Mouse (Mus musculus): ENCODE data around the gene Pold3. TPM values are rescaled to one million over a fixed set of nuclear protein-coding genes. Genes with fewer than 3 reads are reported as not detected.
"Not testable (repeated sequence)": the region's sequence is repeated elsewhere in the genome, so short reads cannot be mapped to it uniquely, and the experiment has no call there.

Pold3 gene
- polyA plus RNA-seq, 1 experiment from 2014 or later, result 43.1 TPM

GRCm38 (mm10) chr7:100086159-100086755 lies 35.1 kb downstream of the Pold3 start:
- H3K27ac ChIP-seq, result no peak overlapping the region
- no peak overlapping the region for H3K4me2 ChIP-seq (replicated peaks)
- H3K9me3 ChIP-seq (ENCODE audit: control insufficient read depth, low read length), result no peaks in the 10 kb centered on the region
- no peaks in the 10 kb centered on the region for H3K4me1 ChIP-seq (replicated peaks; ENCODE audit: control insufficient read depth, insufficient read depth, low read length)
- no peak overlapping the region for H3K9ac ChIP-seq
- no peaks in the 10 kb centered on the region for H3K27me3 ChIP-seq (ENCODE audit: control insufficient read depth, insufficient read depth, low read length)
- no peak overlapping the region for H3K4me3 ChIP-seq (replicated peaks; ENCODE audit: low read length)
- ATAC-seq (ENCODE audit: low FRiP score) (no peak), DNase-seq (ENCODE audit: low spot score) (no peak)
- WGBS, result 82% methylated on average over 8 of the region's 8 CpGs
- peaks cover 83% of the 10 kb centered on the region for H3K36me3 ChIP-seq (replicated peaks; ENCODE audit: control insufficient read depth, insufficient read depth)

GRCm38 (mm10) chr7:100083812-100084211 lies 37.6 kb downstream of the Pold3 start:
- ATAC-seq (ENCODE audit: low FRiP score), result no peak
- H3K36me3 ChIP-seq (replicated peaks; ENCODE audit: control insufficient read depth, insufficient read depth), result peaks cover 71% of the 10 kb centered on the region
- 87% methylated on average over 6 of the region's 6 CpGs for whole genome bisulfite sequencing

GRCm38 (mm10) chr7:100082836-100083235 lies 38.5 kb downstream of the Pold3 start:
- DNase-seq (ENCODE audit: low spot score) (no peak), ATAC-seq (ENCODE audit: low FRiP score) (no peak)
- WGBS, result 93% methylated on average over 6 of the region's 6 CpGs
- Histone ChIP-seq H3K27ac (no peak overlapping the region), H3K4me3 (replicated peaks; ENCODE audit: low read length) (no peak overlapping the region), H3K9ac (no peak overlapping the region), H3K4me2 (replicated peaks) (no peak overlapping the region), H3K4me1 (replicated peaks; ENCODE audit: control insufficient read depth, insufficient read depth, low read length) (no peaks in the 10 kb centered on the region), H3K9me3 (ENCODE audit: control insufficient read depth, low read length) (no peaks in the 10 kb centered on the region), H3K36me3 (replicated peaks; ENCODE audit: control insufficient read depth, insufficient read depth) (peaks cover 67% of the 10 kb centered on the region), H3K27me3 (ENCODE audit: control insufficient read depth, insufficient read depth, low read length) (no peaks in the 10 kb centered on the region)

More at GRCm38 (mm10) chr7:100083812-100084211, 37.6 kb downstream of the Pold3 start:
- Histone ChIP-seq H3K4me3 (replicated peaks; ENCODE audit: low read length) (no peak overlapping the region), H3K4me1 (replicated peaks; ENCODE audit: control insufficient read depth, insufficient read depth, low read length) (no peaks in the 10 kb centered on the region), H3K27ac (no peak overlapping the region), H3K9ac (no peak overlapping the region), H3K9me3 (ENCODE audit: control insufficient read depth, low read length) (no peaks in the 10 kb centered on the region), H3K27me3 (ENCODE audit: control insufficient read depth, insufficient read depth, low read length) (no peaks in the 10 kb centered on the region), H3K4me2 (replicated peaks) (no peak overlapping the region)
- DNase-seq (ENCODE audit: low spot score), result no peak

GRCm38 (mm10) chr7:100080087-100080781 lies 41.1 kb downstream of the Pold3 start:
- peaks cover 43% of the 10 kb centered on the region for H3K36me3 ChIP-seq (replicated peaks; ENCODE audit: control insufficient read depth, insufficient read depth)
- H3K9me3 ChIP-seq (ENCODE audit: control insufficient read depth, low read length), result no peaks in the 10 kb centered on the region
- DNase-seq (ENCODE audit: low spot score) (no peak), ATAC-seq (ENCODE audit: low FRiP score) (no peak)
- no peak overlapping the region for H3K9ac ChIP-seq
- H3K4me2 ChIP-seq (replicated peaks), result no peak overlapping the region
- no peaks in the 10 kb centered on the region for H3K4me1 ChIP-seq (replicated peaks; ENCODE audit: control insufficient read depth, insufficient read depth, low read length)
- 81% methylated on average over 12 of the region's 12 CpGs for WGBS
- H3K27me3 ChIP-seq (ENCODE audit: control insufficient read depth, insufficient read depth, low read length), result no peaks in the 10 kb centered on the region
- no peak overlapping the region for H3K4me3 ChIP-seq (replicated peaks; ENCODE audit: low read length)
- no peak overlapping the region for H3K27ac ChIP-seq

- Histone ChIP-seq H3K4me3 (replicated peaks; ENCODE audit: low read length) (no peak overlapping the region), H3K27ac (no peak overlapping the region), H3K36me3 (replicated peaks; ENCODE audit: control insufficient read depth, insufficient read depth) (peaks cover 17% of the 10 kb centered on the region), H3K4me2 (replicated peaks) (no peak overlapping the region), H3K9me3 (ENCODE audit: control insufficient read depth, low read length) (no peaks in the 10 kb centered on the region), H3K27me3 (ENCODE audit: control insufficient read depth, insufficient read depth, low read length) (no peaks in the 10 kb centered on the region), H3K9ac (no peak overlapping the region), H3K4me1 (replicated peaks; ENCODE audit: control insufficient read depth, insufficient read depth, low read length) (no peaks in the 10 kb centered on the region)
- WGBS, result 86% methylated on average over 4 of the region's 4 CpGs
- ATAC-seq (ENCODE audit: low FRiP score) (no peak), DNase-seq (ENCODE audit: low spot score) (no peak)
Measured at GRCm38 (mm10) chr7:100077071-100077470, 44.3 kb downstream of the Pold3 start.

- H3K9me3 ChIP-seq (ENCODE audit: control insufficient read depth, low read length), result no peaks in the 10 kb centered on the region
- no peaks in the 10 kb centered on the region for H3K27me3 ChIP-seq (ENCODE audit: control insufficient read depth, insufficient read depth, low read length)
- H3K27ac ChIP-seq, result no peak overlapping the region
- WGBS, result 89% methylated on average over 5 of the region's 5 CpGs
- no peak overlapping the region for H3K4me3 ChIP-seq (replicated peaks; ENCODE audit: low read length)
- no peak overlapping the region for H3K9ac ChIP-seq
- no peak overlapping the region for H3K4me2 ChIP-seq (replicated peaks)
- ATAC-seq (ENCODE audit: low FRiP score) (no peak), DNase-seq (ENCODE audit: low spot score) (no peak)
- peaks cover 11% of the 10 kb centered on the region for H3K36me3 ChIP-seq (replicated peaks; ENCODE audit: control insufficient read depth, insufficient read depth)
- no peaks in the 10 kb centered on the region for H3K4me1 ChIP-seq (replicated peaks; ENCODE audit: control insufficient read depth, insufficient read depth, low read length)
Measured at GRCm38 (mm10) chr7:100076296-100076695, 45.1 kb downstream of the Pold3 start.

- Histone ChIP-seq H3K4me3 (replicated peaks; ENCODE audit: low read length) (no peak overlapping the region), H3K4me2 (replicated peaks) (no peak overlapping the region), H3K9ac (no peak overlapping the region), H3K9me3 (ENCODE audit: control insufficient read depth, low read length) (no peaks in the 10 kb centered on the region), H3K27me3 (ENCODE audit: control insufficient read depth, insufficient read depth, low read length) (no peaks in the 10 kb centered on the region), H3K36me3 (replicated peaks; ENCODE audit: control insufficient read depth, insufficient read depth) (peaks cover 5% of the 10 kb centered on the region), H3K27ac (no peak overlapping the region), H3K4me1 (replicated peaks; ENCODE audit: control insufficient read depth, insufficient read depth, low read length) (no peaks in the 10 kb centered on the region)
- DNase-seq (ENCODE audit: low spot score) (no peak), ATAC-seq (ENCODE audit: low FRiP score) (no peak)
- 88% methylated on average over 2 of the region's 2 CpGs for WGBS
Measured at GRCm38 (mm10) chr7:100073959-100074358, 47.4 kb downstream of the Pold3 start.

GRCm38 (mm10) chr7:100052991-100053390 lies 68.4 kb downstream of the Pold3 start:
- H3K9ac ChIP-seq; H3K4me2 ChIP-seq (replicated peaks); H3K27ac ChIP-seq; H3K9me3 ChIP-seq (ENCODE audit: control insufficient read depth, low read length); ATAC-seq (ENCODE audit: low FRiP score); DNase-seq (ENCODE audit: low spot score); H3K4me1 ChIP-seq (replicated peaks; ENCODE audit: control insufficient read depth, insufficient read depth, low read length); H3K27me3 ChIP-seq (ENCODE audit: control insufficient read depth, insufficient read depth, low read length); H3K36me3 ChIP-seq (replicated peaks; ENCODE audit: control insufficient read depth, insufficient read depth); H3K4me3 ChIP-seq (replicated peaks; ENCODE audit: low read length): not testable (repeated sequence)
- WGBS, result 92% methylated on average over 2 of the region's 2 CpGs

- no peaks in the 10 kb centered on the region for H3K9me3 ChIP-seq (ENCODE audit: control insufficient read depth, low read length)
- no peak for DNase-seq (ENCODE audit: low spot score)
- no peak overlapping the region for H3K27ac ChIP-seq
- no peak overlapping the region for H3K9ac ChIP-seq
- no peaks in the 10 kb centered on the region for H3K27me3 ChIP-seq (ENCODE audit: control insufficient read depth, insufficient read depth, low read length)
- no peak overlapping the region for H3K4me2 ChIP-seq (replicated peaks)
- no peak for ATAC-seq (ENCODE audit: low FRiP score)
- WGBS, result 65% methylated on average over 4 of the region's 4 CpGs
- H3K36me3 ChIP-seq (replicated peaks; ENCODE audit: control insufficient read depth, insufficient read depth), result no peaks in the 10 kb centered on the region
- no peaks in the 10 kb centered on the region for H3K4me1 ChIP-seq (replicated peaks; ENCODE audit: control insufficient read depth, insufficient read depth, low read length)
- H3K4me3 ChIP-seq (replicated peaks; ENCODE audit: low read length), result no peak overlapping the region
Measured at GRCm38 (mm10) chr7:100051904-100052303, 69.5 kb downstream of the Pold3 start.

Measured in hindbrain, embryonic 14.5 days (tissue).